Comparison of ENCODE assay signal across 9 mouse cellular contexts in genomic region chr19:3451170-3451569, GRCm38 (mm10). TPM values are rescaled to one million over a fixed set of nuclear protein-coding genes. Genes with fewer than 3 reads are reported as not detected.
A peak's percentile ranks its signal among the peaks of the same experiment; 100 is the strongest.
DNase-seq lines count a peak whose midpoint lies in the region; ATAC-seq and TF ChIP-seq lines count a peak whose summit lies in the region.
"Had no signal": no experiment of that assay in that cellular context is flagged by ENCODE, and none has a peak within 500 bp of the region (broad histone marks: within the 10 kb centered on the region; RNA-seq: fewer than 3 reads in every experiment).

No protein-coding gene starts in this region.

- in situ Hi-C loops in CH12.LX (cut with MboI; ENCODE audit: low pct_ligation_motif_present, low pct_unique_long_range_greater_than_20kb, low sequenced_read_pairs): loop anchor here (5.0 kb wide), 1 partner anchor 139 kb away; no protein-coding TSS in a partner anchor

- H3K9ac ChIP-seq in CH12.LX (ENCODE audit: insufficient read depth, low read depth): no peak overlapping the region
- H3K9ac ChIP-seq in embryonic facial prominence, embryonic 11.5 days (replicated peaks; ENCODE audit: low read length): no peak overlapping the region
- H3K9ac ChIP-seq: limb, embryonic 15.5 days had no signal

- WGBS in embryonic facial prominence, embryonic 11.5 days: 28% methylated on average over 6 of the region's 6 CpGs
- 8% methylated on average over 6 of the region's 6 CpGs for WGBS in large intestine, adult 2 months

- H3K9me3 ChIP-seq in CH12.LX (replicated peaks; ENCODE audit: low read length): peaks cover 2% of the 10 kb centered on the region
- H3K9me3 ChIP-seq in embryonic facial prominence, embryonic 11.5 days (replicated peaks; ENCODE audit: control insufficient read depth, low read length): no peaks in the 10 kb centered on the region
- H3K9me3 ChIP-seq: limb, embryonic 15.5 days had no signal

- TF ChIP-seq POLR2A in CH12.LX (IDR thresholded peaks at IDR 0.05; ENCODE audit: low read depth, low read length): no peak

- peak; percentile 75 for ATAC-seq in embryonic facial prominence, embryonic 11.5 days (replicated peaks; ENCODE audit: insufficient number of reproducible peaks, low FRiP score, low TSS enrichment, low read depth)
- peak; percentile 58 for ATAC-seq in neutrophil, adult 5-6 weeks (ENCODE audit: extremely low read depth, insufficient number of reproducible peaks, low FRiP score, poor library complexity, severe bottlenecking)

- TF ChIP-seq CTCF in CH12.LX (conservative IDR thresholded peaks at IDR 0.05 in 1 of 2, IDR thresholded peaks at IDR 0.05 in 1 of 2; ENCODE audit: low read depth in 2 of 2, low read length in 2 of 2): peak; percentile 79 to 88

- no peak overlapping the region for H3K4me2 ChIP-seq in CH12.LX (ENCODE audit: insufficient read depth, low read depth, poor library complexity, severe bottlenecking)
- H3K4me2 ChIP-seq in embryonic facial prominence, embryonic 11.5 days (ENCODE audit: low read depth, low read length): no peak overlapping the region
- H3K4me2 ChIP-seq: limb, embryonic 15.5 days had no signal

- no peaks in the 10 kb centered on the region for H3K27me3 ChIP-seq in CH12.LX (replicated peaks)
- no peaks in the 10 kb centered on the region for H3K27me3 ChIP-seq in embryonic facial prominence, embryonic 11.5 days (ENCODE audit: control insufficient read depth, insufficient read depth, low read length)
- H3K27me3 ChIP-seq: limb, embryonic 15.5 days had no signal

- no peak for TF ChIP-seq EP300 in CH12.LX (IDR thresholded peaks at IDR 0.05; ENCODE audit: low read length)

- peak; percentile 55 for DNase-seq in CH12.LX (ENCODE audit: extremely low read depth)
- peak; percentile 35 for DNase-seq in adrenal gland, postnatal 25 days
- peak; percentile 91 for DNase-seq in embryonic facial prominence, embryonic 11.5 days (ENCODE audit: low spot score)
- DNase-seq in heart, postnatal 36 days: peak; percentile 59 to 66
- DNase-seq in large intestine, adult 2 months (ENCODE audit: low read depth, low spot score): peak; percentile 52
- DNase-seq in lung, adult 18-20 months: peak; percentile 45 to 64
- peak; percentile 57 to 82 for DNase-seq in thymus, postnatal 10 days (ENCODE audit: low spot score in 2 of 2)

- no peak overlapping the region for H3K4me3 ChIP-seq in CH12.LX (replicated peaks in 1 of 3; ENCODE audit: low read depth in 2 of 3, low read length in 2 of 3, poor library complexity in 1 of 3)
- no peak overlapping the region for H3K4me3 ChIP-seq in embryonic facial prominence, embryonic 11.5 days (ENCODE audit: low read depth, low read length)
- H3K4me3 ChIP-seq: limb, embryonic 15.5 days had no signal

- H3K79me2 ChIP-seq in CH12.LX (replicated peaks; ENCODE audit: control insufficient read depth, extremely low read depth, insufficient read depth, poor library complexity, severe bottlenecking): no peaks in the 10 kb centered on the region

- intact Hi-C loops in heart, postnatal 36 days (cut with DNase I): loop anchor here (1.0 to 2.0 kb wide), 2 partner anchors 62 to 130 kb away; no protein-coding TSS in a partner anchor

- dilution Hi-C loops in CH12.LX (cut with MboI; ENCODE audit: extremely low pct_ligation_motif_present, extremely low pct_unique_long_range_greater_than_20kb, low sequenced_read_pairs): no loop called here

- TF ChIP-seq RAD21 in CH12.LX (IDR thresholded peaks at IDR 0.05; ENCODE audit: low read depth, low read length): peak; percentile 70

- peaks cover 19 to 35% of the 10 kb centered on the region in 2 experiments for H3K36me3 ChIP-seq in CH12.LX (replicated peaks in 1 of 2; ENCODE audit: control insufficient read depth in 1 of 2, insufficient read depth in 1 of 2, low read length in 1 of 2)
- peaks cover 6% of the 10 kb centered on the region; the same call in 1 of the 2 replicates for H3K36me3 ChIP-seq in embryonic facial prominence, embryonic 11.5 days (replicated peaks; ENCODE audit: control insufficient read depth, insufficient read depth, low read depth, low read length)

- peaks cover 0 to 17% of the 10 kb centered on the region in 2 experiments; a peak in 2 of 4 replicates for H3K4me1 ChIP-seq in CH12.LX (ENCODE audit: control insufficient read depth in 1 of 2, insufficient read depth in 2 of 2)
- H3K4me1 ChIP-seq in embryonic facial prominence, embryonic 11.5 days (ENCODE audit: control insufficient read depth, insufficient read depth, low read length): no peaks in the 10 kb centered on the region

- no peak overlapping the region for H3K27ac ChIP-seq in CH12.LX (ENCODE audit: insufficient read depth, low read depth)
- H3K27ac ChIP-seq in embryonic facial prominence, embryonic 11.5 days (replicated peaks; ENCODE audit: low read depth, low read length): no peak overlapping the region
- H3K27ac ChIP-seq: limb, embryonic 15.5 days had no signal

TF ChIP-seq in CH12.LX, 34 proteins besides CTCF, POLR2A, EP300 and RAD21:
- TF ChIP-seq ZC3H11A (IDR thresholded peaks at IDR 0.05; ENCODE audit: low read depth, low read length): 0 out of 2 replicates have a peak, but pooled peaks have one; percentile 4
- no peak for TF ChIP-seq HCFC1 (IDR thresholded peaks at IDR 0.05; ENCODE audit: low read depth, low read length)
- TF ChIP-seq SMC3 (IDR thresholded peaks at IDR 0.05; ENCODE audit: low read depth, low read length): peak; percentile 67
- no peak for TF ChIP-seq GABPA (IDR thresholded peaks at IDR 0.05; ENCODE audit: insufficient replicate concordance, low read depth, low read length)

RNA-seq across cellular contexts. Expression of gene Gal, which starts 36.8 kb away (rescaled TPM):
- total RNA-seq in CH12.LX (2012; rRNA removed) (not detected in 2 replicates), CH12.LX (2014; rRNA removed) (not detected in 2 replicates)
- polyA plus RNA-seq in CH12.LX (2012; ENCODE audit: insufficient read length, low read depth): not detected in 2 replicates
- total RNA-seq in adrenal gland, postnatal 25 days (2021): 37.1 and 44.4 TPM in 2 replicates
- 2.6 and 2.9 TPM in 2 replicates for polyA plus RNA-seq in embryonic facial prominence, embryonic 11.5 days (2014; fragmentation: Nextera tagmentation; extraction: Ambion mirVana)
- not detected for total RNA-seq in heart, postnatal 36 days (2021)
- 18.5 and 36.9 TPM in 2 replicates for polyA plus RNA-seq in large intestine, adult 2 months (2012; rRNA removed)
- total RNA-seq in neutrophil, adult 5-6 weeks (2017): not detected in 2 replicates

Comparison
In these comparisons a context has a peak if more than half of its experiments do, and no peak if none do; other contexts are left out.
1. DNase-seq: peak in every context shown above with its lines; median percentile 91 in embryonic facial prominence, embryonic 11.5 days; 70 in thymus, postnatal 10 days; 62 in heart, postnatal 36 days; 55 in CH12.LX; 54 in lung, adult 18-20 months; 52 in large intestine, adult 2 months; 35 in adrenal gland, postnatal 25 days.
2. RNA of gene Gal, which starts 36.8 kb away (total RNA-seq): 37.1 to 44.4 TPM in adrenal gland, postnatal 25 days; not detected in CH12.LX, not detected in heart, postnatal 36 days and not detected in neutrophil, adult 5-6 weeks; every median in the first group is over 10 times any median in the second.